Mouse (Mus musculus) bone marrow macrophage, adult 2 months (primary cell): ENCODE data around the gene Nr1h3. TPM values are rescaled to one million over a fixed set of nuclear protein-coding genes. Genes with fewer than 3 reads are reported as not detected.
A peak's percentile ranks its signal among the peaks of the same experiment; 100 is the strongest.

ENCODE experiments used
- H3K27ac ChIP-seq: 2 replicates; pipeline ENCODE4 v1.5.1; 2012; ENCODE audit warnings: low read depth, low read length; ENCODE audit not compliant: insufficient read depth
- H3K4me1 ChIP-seq: 2 replicates; pipeline ENCODE4 v1.6.1; 2012; ENCODE audit warnings: low read length; ENCODE audit not compliant: control insufficient read depth, insufficient read depth
- H3K4me3 ChIP-seq: 2 replicates; pipeline ENCODE4 v1.5.1; 2012; ENCODE audit warnings: mild to moderate bottlenecking, low read length, moderate library complexity; ENCODE audit not compliant: insufficient read depth
- CTCF ChIP-seq: IDR thresholded peaks from 2 replicates; pipeline ENCODE4 v1.5.1; 2012; ENCODE audit warnings: low read depth, mild to moderate bottlenecking, low read length, moderate library complexity
- POLR2A ChIP-seq: IDR thresholded peaks from 2 replicates; pipeline ENCODE4 v1.6.1; 2012; ENCODE audit warnings: mild to moderate bottlenecking, low read depth, low read length, borderline replicate concordance
- polyA plus RNA-seq: library from polyadenylated mRNA; stranded (reverse); fragments of >200 nt; gene quantifications from 2 replicates; pipeline ENCODE4 v1.2.4, GENCODE M21; 2012; ENCODE audit not compliant: missing spikeins, insufficient read depth, insufficient read length

The Nr1h3 gene
- polyA plus RNA-seq, 1 experiment = 12.7 TPM

- TF ChIP-seq CTCF (no peak), POLR2A (no peak)
- H3K4me3 ChIP-seq = no peak overlapping the region
- H3K4me1 ChIP-seq = peaks cover 22% of the 10 kb centered on the region
- H3K27ac ChIP-seq = no peak overlapping the region
Observed at GRCm38 (mm10) chr2:91186208-91186607, 16.4 kb downstream of the Nr1h3 start.

- Histone ChIP-seq H3K4me1 (peaks cover 26% of the 10 kb centered on the region), H3K27ac (peak within 1 kb of the TSS; percentile 99), H3K4me3 (peak within 1 kb of the TSS; percentile 82)
- peak; percentile 65; the same call in 1 of the 2 replicates for TF ChIP-seq POLR2A
- no peak for TF ChIP-seq CTCF
Observed at GRCm38 (mm10) chr2:91183711-91184405, 18.8 kb downstream of the Nr1h3 start, which contains the start of gene Madd. TSS of gene Madd (minus strand) at chr2:91183837.

- Histone ChIP-seq H3K4me3 (peak overlapping the region; percentile 82), H3K4me1 (peaks cover 26% of the 10 kb centered on the region), H3K27ac (peak overlapping the region; percentile 99)
- TF ChIP-seq CTCF (no peak), POLR2A (no peak)
Observed at GRCm38 (mm10) chr2:91183148-91183513, 19.5 kb downstream of the Nr1h3 start.

GRCm38 (mm10) chr2:91182405-91183147 is 20.1 kb downstream of the Nr1h3 start:
- no peak for TF ChIP-seq POLR2A
- Histone ChIP-seq H3K27ac (peak overlapping the region; percentile 99), H3K4me1 (peaks cover 26% of the 10 kb centered on the region), H3K4me3 (peak overlapping the region; percentile 82)

GRCm38 (mm10) chr2:91182016-91182404 is 20.6 kb downstream of the Nr1h3 start:
- Histone ChIP-seq H3K4me1 (peaks cover 21% of the 10 kb centered on the region), H3K4me3 (peak overlapping the region; percentile 82), H3K27ac (peak overlapping the region; percentile 99; the same call in 1 of the 2 replicates)
- TF ChIP-seq CTCF (no peak), POLR2A (no peak)

GRCm38 (mm10) chr2:91180706-91181105 is 21.9 kb downstream of the Nr1h3 start:
- H3K27ac ChIP-seq = no peak overlapping the region
- no peak for TF ChIP-seq POLR2A
- TF ChIP-seq CTCF = no peak
- peaks cover 18% of the 10 kb centered on the region for H3K4me1 ChIP-seq
- H3K4me3 ChIP-seq = no peak overlapping the region

- Histone ChIP-seq H3K4me1 (peaks cover 18% of the 10 kb centered on the region), H3K27ac (no peak overlapping the region), H3K4me3 (no peak overlapping the region)
- TF ChIP-seq CTCF (no peak), POLR2A (no peak)
Observed at GRCm38 (mm10) chr2:91179825-91180224, 22.8 kb downstream of the Nr1h3 start.

GRCm38 (mm10) chr2:91176234-91176633 is 26.4 kb downstream of the Nr1h3 start:
- Histone ChIP-seq H3K27ac (no peak overlapping the region), H3K4me3 (no peak overlapping the region), H3K4me1 (peaks cover 4% of the 10 kb centered on the region)
- TF ChIP-seq POLR2A (no peak), CTCF (no peak)

GRCm38 (mm10) chr2:91175490-91175889 is 27.1 kb downstream of the Nr1h3 start:
- Histone ChIP-seq H3K4me1 (no peaks in the 10 kb centered on the region), H3K27ac (no peak overlapping the region), H3K4me3 (no peak overlapping the region)
- no peak for TF ChIP-seq POLR2A
- no peak for TF ChIP-seq CTCF

- H3K4me1 ChIP-seq = no peaks in the 10 kb centered on the region
- H3K27ac ChIP-seq = no peak overlapping the region
- H3K4me3 ChIP-seq = no peak overlapping the region
- no peak for TF ChIP-seq POLR2A
- TF ChIP-seq CTCF = no peak
Observed at GRCm38 (mm10) chr2:91169587-91170322, 32.9 kb downstream of the Nr1h3 start.
